Mouse (Mus musculus): ENCODE measurements around the gene Mindy4. TPM values are rescaled to one million over a fixed set of nuclear protein-coding genes. Genes with fewer than 3 reads are reported as not detected.

Mindy4 gene
- polyA plus RNA-seq, 1 experiment: 1.0 TPM

DNA sequence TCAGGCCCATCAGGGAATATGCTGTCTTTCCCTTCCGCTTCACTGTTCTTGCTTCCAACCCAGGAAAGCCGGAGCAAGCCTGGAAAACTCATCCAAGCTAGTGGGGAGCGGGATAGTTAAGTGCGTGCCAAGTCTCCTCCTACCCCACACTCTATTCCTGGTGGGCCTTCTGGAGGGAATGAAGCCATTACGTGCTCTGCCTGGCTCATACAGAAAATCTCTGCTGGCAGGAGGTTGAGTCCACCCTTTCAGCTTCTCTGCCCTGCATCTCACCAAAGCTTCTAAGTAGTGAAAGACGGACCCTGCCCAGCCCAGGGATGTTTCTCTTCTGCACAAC, 129.6 kb downstream of the Mindy4 start:
- no peaks in the 10 kb centered on the region for H3K4me1 ChIP-seq (ENCODE audit: control insufficient read depth, insufficient read depth, insufficient read length)
- no peaks in the 10 kb centered on the region for H3K27me3 ChIP-seq (ENCODE audit: control insufficient read depth, insufficient read depth, low read length)
- no peak for DNase-seq (ENCODE audit: low read depth in 1 of 2, low spot score in 2 of 2)
- TF ChIP-seq POLR2A (IDR thresholded peaks at IDR 0.05; ENCODE audit: low read depth, low read length): no peak
- no peak for TF ChIP-seq CTCF (IDR thresholded peaks at IDR 0.05; ENCODE audit: extremely low read depth, insufficient read depth, insufficient read length, insufficient replicate concordance)
- no peak overlapping the region for H3K4me3 ChIP-seq (ENCODE audit: extremely low read depth, insufficient read depth, insufficient read length)
- WGBS: 94% methylated on average over 6 of the region's 6 CpGs
- H3K36me3 ChIP-seq (ENCODE audit: control insufficient read depth, insufficient read depth, low read length): no peaks in the 10 kb centered on the region
- no peak overlapping the region for H3K27ac ChIP-seq (ENCODE audit: insufficient read depth, low read length)

DNA sequence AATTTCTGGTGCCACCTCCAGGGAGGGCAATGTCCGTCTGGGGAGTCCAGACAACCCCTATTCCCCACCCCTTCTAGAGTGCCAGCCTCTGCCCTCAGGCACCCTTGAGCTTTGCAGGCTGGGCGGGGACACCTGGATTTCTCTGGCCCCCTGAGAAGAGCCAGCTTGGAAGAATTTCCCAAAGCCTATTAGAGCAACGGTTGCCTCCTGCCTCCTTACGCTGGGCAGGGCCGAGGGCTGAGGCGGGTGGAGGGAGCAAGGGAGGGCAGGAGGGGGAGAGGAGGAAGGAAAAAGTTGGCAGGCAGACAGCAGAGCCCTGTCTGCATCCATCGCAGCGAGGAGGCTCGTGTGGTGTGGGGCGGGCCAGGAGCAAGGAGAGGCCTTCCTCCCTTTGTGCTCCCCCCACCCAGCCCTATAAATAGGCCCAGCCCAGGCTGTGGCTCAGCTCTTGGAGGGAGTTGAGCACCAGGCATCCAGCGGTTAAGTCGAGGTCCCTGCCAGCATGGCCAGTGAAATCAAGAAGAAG, 132.9 kb downstream of the Mindy4 start, which contains the start of gene Aqp1:
TSS of gene Aqp1 (plus strand) at position 444 of the 526 bp plus-strand sequence.
- DNase-seq (ENCODE audit: low read depth in 1 of 2, low spot score in 2 of 2): no peak
- peak within 1 kb of the TSS; percentile 46 for H3K27ac ChIP-seq (ENCODE audit: insufficient read depth, low read length)
- H3K27me3 ChIP-seq (ENCODE audit: control insufficient read depth, insufficient read depth, low read length): no peaks in the 10 kb centered on the region
- TF ChIP-seq CTCF (IDR thresholded peaks at IDR 0.05; ENCODE audit: extremely low read depth, insufficient read depth, insufficient read length, insufficient replicate concordance): no peak
- no peak for TF ChIP-seq POLR2A (IDR thresholded peaks at IDR 0.05; ENCODE audit: low read depth, low read length)
- 17% methylated on average over 12 of the region's 12 CpGs for WGBS
- H3K36me3 ChIP-seq (ENCODE audit: control insufficient read depth, insufficient read depth, low read length): no peaks in the 10 kb centered on the region
- H3K4me3 ChIP-seq (ENCODE audit: extremely low read depth, insufficient read depth, insufficient read length): peak within 1 kb of the TSS; percentile 40
- H3K4me1 ChIP-seq (ENCODE audit: control insufficient read depth, insufficient read depth, insufficient read length): no peaks in the 10 kb centered on the region

DNA sequence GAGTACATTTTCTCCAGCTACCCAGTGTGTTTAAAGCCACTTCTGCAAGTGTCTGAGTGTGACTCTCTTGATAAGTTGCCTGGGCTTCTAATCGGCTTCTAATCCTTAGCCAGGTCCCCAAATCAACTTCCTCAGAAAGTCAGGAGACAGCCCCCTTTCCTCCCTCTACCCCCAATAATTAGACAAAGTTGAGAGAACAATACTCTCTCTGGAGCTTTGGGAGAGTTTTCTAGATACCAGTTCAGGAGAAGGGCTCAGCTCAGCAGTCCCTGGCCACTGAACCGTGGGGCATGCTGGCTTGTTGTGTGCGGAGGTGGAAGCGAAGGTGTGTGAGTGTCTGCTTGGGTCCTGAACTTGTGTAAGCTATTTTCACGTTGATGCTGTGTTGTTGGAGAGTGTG, 134.1 kb downstream of the Mindy4 start:
- Histone ChIP-seq H3K27ac (ENCODE audit: insufficient read depth, low read length) (peak overlapping the region; percentile 42), H3K27me3 (ENCODE audit: control insufficient read depth, insufficient read depth, low read length) (no peaks in the 10 kb centered on the region), H3K36me3 (ENCODE audit: control insufficient read depth, insufficient read depth, low read length) (no peaks in the 10 kb centered on the region), H3K4me3 (ENCODE audit: extremely low read depth, insufficient read depth, insufficient read length) (peak overlapping the region; percentile 40; the same call in 1 of the 2 replicates), H3K4me1 (ENCODE audit: control insufficient read depth, insufficient read depth, insufficient read length) (no peaks in the 10 kb centered on the region)
- 71% methylated on average over 5 of the region's 5 CpGs for WGBS
- no peak for DNase-seq (ENCODE audit: low read depth in 1 of 2, low spot score in 2 of 2)
- TF ChIP-seq POLR2A (IDR thresholded peaks at IDR 0.05; ENCODE audit: low read depth, low read length) (no peak), CTCF (IDR thresholded peaks at IDR 0.05; ENCODE audit: extremely low read depth, insufficient read depth, insufficient read length, insufficient replicate concordance) (no peak)

- 73% methylated on average over 6 of the region's 6 CpGs for WGBS
- TF ChIP-seq POLR2A (IDR thresholded peaks at IDR 0.05; ENCODE audit: low read depth, low read length) (no peak), CTCF (IDR thresholded peaks at IDR 0.05; ENCODE audit: extremely low read depth, insufficient read depth, insufficient read length, insufficient replicate concordance) (no peak)
- no peaks in the 10 kb centered on the region for H3K36me3 ChIP-seq (ENCODE audit: control insufficient read depth, insufficient read depth, low read length)
- peak overlapping the region; percentile 28 for H3K4me3 ChIP-seq (ENCODE audit: extremely low read depth, insufficient read depth, insufficient read length)
- H3K27ac ChIP-seq (ENCODE audit: insufficient read depth, low read length): peak overlapping the region; percentile 42; the same call in 1 of the 2 replicates
- H3K27me3 ChIP-seq (ENCODE audit: control insufficient read depth, insufficient read depth, low read length): no peaks in the 10 kb centered on the region
- no peak for DNase-seq (ENCODE audit: low read depth in 1 of 2, low spot score in 2 of 2)
- no peaks in the 10 kb centered on the region for H3K4me1 ChIP-seq (ENCODE audit: control insufficient read depth, insufficient read depth, insufficient read length)
These were observed 134.9 kb downstream of the Mindy4 start for GRCm38 (mm10) chr6:55338077-55338476.

GRCm38 (mm10) chr6:55338934-55339825, 136.0 kb downstream of the Mindy4 start:
- TF ChIP-seq CTCF (IDR thresholded peaks at IDR 0.05; ENCODE audit: extremely low read depth, insufficient read depth, insufficient read length, insufficient replicate concordance) (no peak), POLR2A (IDR thresholded peaks at IDR 0.05; ENCODE audit: low read depth, low read length) (no peak)
- H3K27ac ChIP-seq (ENCODE audit: insufficient read depth, low read length): peak overlapping the region; percentile 31; the same call in 1 of the 2 replicates
- no peaks in the 10 kb centered on the region for H3K36me3 ChIP-seq (ENCODE audit: control insufficient read depth, insufficient read depth, low read length)
- DNase-seq (ENCODE audit: low read depth in 1 of 2, low spot score in 2 of 2): no peak
- 52% methylated on average over 9 of the region's 9 CpGs for WGBS
- no peaks in the 10 kb centered on the region for H3K27me3 ChIP-seq (ENCODE audit: control insufficient read depth, insufficient read depth, low read length)
- H3K4me1 ChIP-seq (ENCODE audit: control insufficient read depth, insufficient read depth, insufficient read length): no peaks in the 10 kb centered on the region
- H3K4me3 ChIP-seq (ENCODE audit: extremely low read depth, insufficient read depth, insufficient read length): peak overlapping the region; percentile 28

DNA sequence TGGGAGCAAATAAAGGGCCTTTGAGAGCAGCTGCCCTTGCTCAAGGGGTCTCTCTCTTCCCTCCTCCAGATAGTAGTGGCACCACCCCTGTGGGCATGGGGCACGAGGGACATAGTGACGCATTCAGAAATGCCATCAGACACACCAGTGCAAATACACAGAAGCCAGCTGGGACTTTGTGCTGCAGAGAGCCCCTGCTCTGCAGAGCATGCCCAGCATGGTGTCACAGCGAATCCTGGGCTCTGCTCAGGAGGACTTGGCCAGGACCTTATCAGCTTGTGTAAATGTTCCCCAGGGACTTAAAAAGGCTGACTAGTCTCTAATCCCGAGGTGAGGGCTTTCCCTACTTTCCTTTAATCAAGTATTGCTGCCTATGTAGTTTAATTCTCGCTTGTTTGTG, 138.5 kb downstream of the Mindy4 start:
- no peaks in the 10 kb centered on the region for H3K4me1 ChIP-seq (ENCODE audit: control insufficient read depth, insufficient read depth, insufficient read length)
- no peak for TF ChIP-seq POLR2A (IDR thresholded peaks at IDR 0.05; ENCODE audit: low read depth, low read length)
- TF ChIP-seq CTCF (IDR thresholded peaks at IDR 0.05; ENCODE audit: extremely low read depth, insufficient read depth, insufficient read length, insufficient replicate concordance): no peak
- DNase-seq (ENCODE audit: low read depth in 1 of 2, low spot score in 2 of 2): no peak
- H3K4me3 ChIP-seq (ENCODE audit: extremely low read depth, insufficient read depth, insufficient read length): no peak overlapping the region
- no peaks in the 10 kb centered on the region for H3K27me3 ChIP-seq (ENCODE audit: control insufficient read depth, insufficient read depth, low read length)
- H3K27ac ChIP-seq (ENCODE audit: insufficient read depth, low read length): no peak overlapping the region
- 69% methylated on average over 5 of the region's 5 CpGs for WGBS
- no peaks in the 10 kb centered on the region for H3K36me3 ChIP-seq (ENCODE audit: control insufficient read depth, insufficient read depth, low read length)

GRCm38 (mm10) chr6:55342328-55342727, 139.1 kb downstream of the Mindy4 start:
- Histone ChIP-seq H3K4me1 (ENCODE audit: control insufficient read depth, insufficient read depth, insufficient read length) (no peaks in the 10 kb centered on the region), H3K27ac (ENCODE audit: insufficient read depth, low read length) (no peak overlapping the region), H3K27me3 (ENCODE audit: control insufficient read depth, insufficient read depth, low read length) (no peaks in the 10 kb centered on the region), H3K36me3 (ENCODE audit: control insufficient read depth, insufficient read depth, low read length) (no peaks in the 10 kb centered on the region), H3K4me3 (ENCODE audit: extremely low read depth, insufficient read depth, insufficient read length) (no peak overlapping the region)
- no peak for DNase-seq (ENCODE audit: low read depth in 1 of 2, low spot score in 2 of 2)
- no peak for TF ChIP-seq POLR2A (IDR thresholded peaks at IDR 0.05; ENCODE audit: low read depth, low read length)
- no peak for TF ChIP-seq CTCF (IDR thresholded peaks at IDR 0.05; ENCODE audit: extremely low read depth, insufficient read depth, insufficient read length, insufficient replicate concordance)
- WGBS: 80% methylated on average over 9 of the region's 9 CpGs
